8 mouse cellular contexts compared by ENCODE assay signal in genomic region chr16:17721114-17721808, GRCm38 (mm10). TPM values are rescaled to one million over a fixed set of nuclear protein-coding genes. Genes with fewer than 3 reads are reported as not detected.
A peak's percentile ranks its signal among the peaks of the same experiment; 100 is the strongest.
DNase-seq lines count a peak whose midpoint lies in the region; ATAC-seq and TF ChIP-seq lines count a peak whose summit lies in the region.

No protein-coding gene starts in this region.

- TF ChIP-seq CTCF in gastrocnemius, adult 2 months (IDR thresholded peaks at IDR 0.05) = no peak
- no peak for TF ChIP-seq CTCF in C2C12 (IDR thresholded peaks at IDR 0.05; ENCODE audit: control insufficient read depth, insufficient read depth, insufficient read length)

- H3K27ac ChIP-seq in gastrocnemius, adult 2 months = peak overlapping the region; percentile 94; the same call in 1 of the 2 replicates
- peak overlapping the region; percentile 91 for H3K27ac ChIP-seq in macrophage

- H3K4me3 ChIP-seq in gastrocnemius, adult 2 months = peak overlapping the region; percentile 79
- H3K4me3 ChIP-seq in C2C12 (ENCODE audit: insufficient read depth, poor library complexity, severe bottlenecking) (peak overlapping the region; percentile 71), macrophage (ENCODE audit: inconsistent target) (peak overlapping the region; percentile 93)

- H3K79me2 ChIP-seq in C2C12 (ENCODE audit: control insufficient read depth, insufficient read depth) (peaks cover 65% of the 10 kb centered on the region), macrophage (ENCODE audit: inconsistent target) (peaks cover 64% of the 10 kb centered on the region)

- H3K79me3 ChIP-seq in C2C12 (ENCODE audit: low read depth) = peaks cover 60% of the 10 kb centered on the region

- peak overlapping the region; percentile 85 for H3ac ChIP-seq in C2C12 (ENCODE audit: control insufficient read depth, insufficient read length, low read depth)

- no peaks in the 10 kb centered on the region for H3K27me3 ChIP-seq in C2C12 (ENCODE audit: control insufficient read depth, insufficient read depth, insufficient read length)

- DNase-seq in gastrocnemius, adult 2 months = no peak
- DNase-seq in gastrocnemius, postnatal 10 days = no peak
- no peak for DNase-seq in cerebellum, adult 11 months
- no peak for DNase-seq in gastrocnemius, postnatal 25 days
- DNase-seq in embryo, embryonic 10.5 days (ENCODE audit: low spot score) = no peak

- H3K36me3 ChIP-seq in C2C12 (ENCODE audit: control insufficient read depth, insufficient read depth) = peaks cover 25% of the 10 kb centered on the region
- H3K36me3 ChIP-seq in macrophage (ENCODE audit: inconsistent target) = no peaks in the 10 kb centered on the region

- intact Hi-C loops in gastrocnemius, adult 2 months (cut with DNase I) = loop anchor here (5.0 kb wide), 1 partner anchor 74 kb away; the partner anchor contains the start of gene Ccdc74a

- 32% methylated on average over 9 of the region's 9 CpGs for WGBS in macrophage (ENCODE audit: missing documents)

- ATAC-seq in granulocyte monocyte progenitor cell, adult 5-6 weeks (replicated peaks; ENCODE audit: poor library complexity, severe bottlenecking) = peak; percentile 73

TF ChIP-seq in C2C12, 6 proteins besides CTCF, POLR2A, EP300 and RAD21:
- TF ChIP-seq MAX (IDR thresholded peaks at IDR 0.05) = no peak
- TF ChIP-seq MYOD1 (IDR thresholded peaks at IDR 0.05; ENCODE audit: control insufficient read depth, insufficient read length, low read depth) = no peak
- TF ChIP-seq MYOG (IDR thresholded peaks at IDR 0.05; ENCODE audit: control insufficient read depth, extremely low read depth, insufficient read length) = no peak
TF ChIP-seq in C2C12: peak in this region for 0.

RNA-seq across cellular contexts. Expression of gene Med15, which starts 11.4 kb away (rescaled TPM):
- total RNA-seq in gastrocnemius, adult 2 months (2021) = 10 to 100 TPM; 20.2 to 20.5 TPM
- 10 to 100 TPM; 24.5 to 34.9 TPM for total RNA-seq in gastrocnemius, postnatal 10 days (2021)
- polyA plus RNA-seq in C2C12 (2012; fragmentation: generic; extraction: Trizol) (45.9 TPM), macrophage (2018) (71.7 to 97.8 TPM (median 80.8 TPM) in 3 replicates)
- total RNA-seq in granulocyte monocyte progenitor cell, adult 5-6 weeks (2014; fragmentation: Nextera tagmentation) = 59.4 and 61.7 TPM in 2 replicates
- 21.3 and 23.7 TPM in 2 replicates for total RNA-seq in granulocyte monocyte progenitor cell, adult 5-6 weeks (2017)
- 100 to 1,000 TPM; 434 to 641 (median 506) TPM for total RNA-seq in macrophage (2018; cell fraction: chromatin; rRNA removed)
- 100 to 1,000 TPM in 4 of 26 experiments, 10 to 100 TPM in 22; 68.7 to 119 (median 91.8) TPM for total RNA-seq in macrophage (2018; cell fraction: cytosol; rRNA removed)
- 100 to 1,000 TPM; 187 to 438 (median 262) TPM for total RNA-seq in macrophage (2018; cell fraction: nucleus; rRNA removed)
- total RNA-seq in gastrocnemius, postnatal 25 days (2021) = 10 to 100 TPM; 18.1 to 18.9 TPM

RNA-seq across cellular contexts. Expression of gene Klhl22, which starts 38.2 kb away (rescaled TPM):
- 10 to 100 TPM; 20.5 to 23.6 TPM for total RNA-seq in gastrocnemius, adult 2 months (2021)
- 10 to 100 TPM; 22.5 to 28.3 TPM for total RNA-seq in gastrocnemius, postnatal 10 days (2021)
- polyA plus RNA-seq in C2C12 (2012; fragmentation: generic; extraction: Trizol) = 83.6 TPM
- 16.7 and 20.1 TPM in 2 replicates for total RNA-seq in granulocyte monocyte progenitor cell, adult 5-6 weeks (2014; fragmentation: Nextera tagmentation)
- total RNA-seq in granulocyte monocyte progenitor cell, adult 5-6 weeks (2017) = 13.2 and 24.6 TPM in 2 replicates
- total RNA-seq in macrophage (2018; cell fraction: chromatin; rRNA removed) = 10 to 100 TPM in 16 of 26 experiments, 1 to 10 TPM in 10; 1.4 to 27.4 (median 11.4) TPM
- 10 to 100 TPM in 6 of 26 experiments, 1 to 10 TPM in 20; 2.8 to 13.2 (median 8.3) TPM for total RNA-seq in macrophage (2018; cell fraction: cytosol; rRNA removed)
- total RNA-seq in macrophage (2018; cell fraction: nucleus; rRNA removed) = 10 to 100 TPM in 10 of 26 experiments, 1 to 10 TPM in 16; 1.6 to 15.5 (median 8.4) TPM
- 7.1 to 11.2 TPM (median 8.7 TPM) in 3 replicates for polyA plus RNA-seq in macrophage (2018)
- 10 to 100 TPM; 15.4 to 18.8 TPM for total RNA-seq in gastrocnemius, postnatal 25 days (2021)
